Comparison of ENCODE assay signal across 23 mouse cellular contexts in the genomic region with DNA sequence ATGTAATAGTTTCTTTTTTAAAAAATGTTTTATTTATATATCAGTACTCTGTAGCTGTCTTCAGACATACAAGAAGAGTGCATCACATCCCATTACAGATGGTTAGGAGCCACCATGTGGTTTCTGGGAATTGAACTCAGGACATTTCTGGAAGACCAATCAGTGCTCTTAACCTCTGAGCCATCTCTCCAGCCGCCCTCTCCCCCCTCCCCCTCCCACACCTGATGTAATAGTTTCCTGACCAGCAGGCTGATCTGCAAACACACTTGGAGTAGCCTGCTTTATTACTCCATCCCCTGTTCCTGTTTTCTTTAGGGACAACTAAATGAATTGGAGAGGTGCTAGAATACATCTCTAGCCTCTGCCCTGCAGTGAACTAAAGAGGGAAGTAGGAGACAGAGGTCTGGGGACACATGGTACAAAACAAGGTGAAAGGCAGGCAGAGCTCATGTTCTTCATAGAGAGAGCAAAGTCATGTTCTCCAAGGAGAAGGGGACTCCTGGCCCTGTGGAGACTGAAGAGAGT. TPM values are rescaled to one million over a fixed set of nuclear protein-coding genes. Genes with fewer than 3 reads are reported as not detected.
"Had no signal": no experiment of that assay in that cellular context is flagged by ENCODE, and none has a peak within 500 bp of the region (broad histone marks: within the 10 kb centered on the region; RNA-seq: fewer than 3 reads in every experiment).

No protein-coding gene starts in this region.

- H3K27me3 ChIP-seq: liver, embryonic 12.5 days; neural tube, embryonic 12.5 days had no signal

- DNase-seq: kidney, adult 8-10 months; kidney, postnatal 4 days; retina, postnatal 1 day; right cerebral cortex, postnatal 4 days; spleen, adult 18-20 months; thymus, adult 18-20 months; thymus, postnatal 14 days had no signal

- H3K36me3 ChIP-seq: limb, embryonic 10.5 days; liver, embryonic 12.5 days; midbrain, embryonic 15.5 days; neural tube, embryonic 12.5 days had no signal

- H3K27ac ChIP-seq: kidney, postnatal 0 days; layer of hippocampus, adult 2 months; left cerebral cortex, adult 2 months; limb, embryonic 10.5 days; liver, embryonic 12.5 days; macrophage; midbrain, embryonic 15.5 days; neural tube, embryonic 12.5 days had no signal

- H3K4me3 ChIP-seq: layer of hippocampus, adult 2 months; left cerebral cortex, adult 2 months; limb, embryonic 10.5 days; liver, embryonic 12.5 days; midbrain, embryonic 15.5 days; neural tube, embryonic 12.5 days had no signal

- H3K9ac ChIP-seq: liver, embryonic 12.5 days; midbrain, embryonic 15.5 days; neural tube, embryonic 12.5 days had no signal

- ATAC-seq: intestine, postnatal 0 days; liver, embryonic 12.5 days; midbrain, embryonic 15.5 days had no signal

- H3K9me3 ChIP-seq: limb, embryonic 10.5 days; liver, embryonic 12.5 days; midbrain, embryonic 15.5 days; neural tube, embryonic 12.5 days had no signal

- H3K4me2 ChIP-seq: liver, embryonic 12.5 days; midbrain, embryonic 15.5 days; neural tube, embryonic 12.5 days had no signal

RNA-seq across cellular contexts. Expression of a gene that starts 20.3 kb away (rescaled TPM):
- total RNA-seq: layer of hippocampus, adult 2 months; layer of hippocampus, postnatal 10 days; left cerebral cortex, adult 2 months; left cerebral cortex, postnatal 14 days; monocyte, adult 5-6 weeks had no signal
- polyA plus RNA-seq: intestine, postnatal 0 days; kidney, postnatal 0 days; limb, embryonic 10.5 days; limb, embryonic 14.5 days; liver, embryonic 12.5 days; liver, embryonic 16.5 days; lung, embryonic 16.5 days; macrophage; midbrain, embryonic 15.5 days; neural tube, embryonic 12.5 days; stomach, embryonic 14.5 days had no signal

RNA-seq across cellular contexts. Expression of a gene that starts 32.9 kb away (rescaled TPM):
- total RNA-seq: monocyte, adult 5-6 weeks had no signal
- polyA plus RNA-seq: macrophage had no signal

RNA-seq across cellular contexts. Expression of a gene that starts 51.4 kb away (rescaled TPM):
- total RNA-seq: layer of hippocampus, adult 2 months; layer of hippocampus, postnatal 10 days; left cerebral cortex, adult 2 months; left cerebral cortex, postnatal 14 days; monocyte, adult 5-6 weeks had no signal
- polyA plus RNA-seq: intestine, postnatal 0 days; kidney, postnatal 0 days; limb, embryonic 10.5 days; limb, embryonic 14.5 days; liver, embryonic 12.5 days; liver, embryonic 16.5 days; macrophage; midbrain, embryonic 15.5 days; neural tube, embryonic 12.5 days; stomach, embryonic 14.5 days had no signal
